9 mouse cellular contexts compared by ENCODE assay signal in the genomic region with DNA sequence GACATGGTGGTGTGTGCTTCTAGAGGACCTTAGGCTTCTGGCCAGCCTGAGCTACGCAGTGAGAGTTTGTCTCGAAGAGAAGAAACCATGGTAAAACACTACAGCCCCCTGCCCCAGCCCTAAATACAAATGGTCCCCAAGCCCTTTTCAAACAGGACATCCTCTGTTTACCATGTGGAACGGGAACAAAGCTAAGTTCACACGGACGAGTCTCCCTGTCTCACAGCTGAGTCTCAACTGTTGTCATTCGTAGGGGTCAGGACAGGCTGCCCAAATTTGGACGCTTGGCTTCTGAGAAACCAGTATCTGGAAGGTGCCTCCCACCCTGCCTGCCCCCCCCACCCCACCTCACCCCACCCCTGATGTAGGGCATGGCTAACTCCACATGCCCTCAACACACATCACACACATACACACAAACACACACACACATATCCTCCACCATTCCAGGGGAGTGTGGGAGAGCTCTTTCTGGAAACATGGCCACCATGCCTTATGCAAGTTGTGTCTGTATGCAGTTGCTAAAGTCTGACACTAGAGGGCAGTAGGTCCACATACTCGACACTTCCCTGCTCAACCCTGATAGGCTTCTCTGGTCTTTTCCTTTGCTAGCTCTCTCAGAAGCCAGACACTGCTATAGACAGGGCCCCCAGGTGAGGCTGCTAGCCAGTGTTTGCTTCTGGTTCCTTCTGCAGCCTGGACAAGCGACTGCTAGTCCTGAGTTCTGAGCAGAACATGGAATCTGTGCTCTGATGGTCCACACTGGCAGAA. TPM values are rescaled to one million over a fixed set of nuclear protein-coding genes. Genes with fewer than 3 reads are reported as not detected.
A peak's percentile ranks its signal among the peaks of the same experiment; 100 is the strongest.
DNase-seq lines count a peak whose midpoint lies in the region; ATAC-seq and TF ChIP-seq lines count a peak whose summit lies in the region.
"Not testable (repeated sequence)": the region's sequence is repeated elsewhere in the genome, so short reads cannot be mapped to it uniquely, and the experiment has no call there.
"Had no signal": no experiment of that assay in that cellular context is flagged by ENCODE, and none has a peak within 500 bp of the region (broad histone marks: within the 10 kb centered on the region; RNA-seq: fewer than 3 reads in every experiment).

No protein-coding gene starts in this region.

- CTCF ChIA-PET in Patski (lab: Charles Lee) = not testable (repeated sequence)

- peak; percentile 53 for TF ChIP-seq CTCF in Patski (IDR thresholded peaks at IDR 0.05)
- peak; percentile 70 for TF ChIP-seq CTCF in stomach, postnatal 0 days (IDR thresholded peaks at IDR 0.05; ENCODE audit: low read depth)

- peak; percentile 87 for ATAC-seq in Patski
- ATAC-seq in frontal cortex, adult (ENCODE audit: low TSS enrichment) = peak; percentile 93
- peak; percentile 76 for ATAC-seq in hindbrain, embryonic 12.5 days (ENCODE audit: low FRiP score)
- ATAC-seq in liver, embryonic 12.5 days = peak; percentile 51
- peak; percentile 37 for ATAC-seq in stomach, postnatal 0 days (ENCODE audit: low FRiP score, low TSS enrichment)

- H3K4me2 ChIP-seq in hindbrain, embryonic 12.5 days (replicated peaks); liver, embryonic 12.5 days; stomach, postnatal 0 days (replicated peaks; ENCODE audit: low read depth): not testable (repeated sequence)

- not testable (repeated sequence) for H3K9ac ChIP-seq in hindbrain, embryonic 12.5 days; liver, embryonic 12.5 days; stomach, postnatal 0 days (ENCODE audit: low read length)

- WGBS in hindbrain, embryonic 12.5 days = 67% methylated on average over 9 of the region's 9 CpGs
- WGBS in liver, embryonic 12.5 days (ENCODE audit: insufficient replicate concordance) = 48% methylated on average over 9 of the region's 9 CpGs
- 67% methylated on average over 9 of the region's 9 CpGs for WGBS in stomach, postnatal 0 days

- DNase-seq in Patski (ENCODE audit: low read depth, low spot score) = peak; percentile 0
- peak; percentile 65 to 74 for DNase-seq in cerebellum, postnatal 10 days
- DNase-seq in layer of hippocampus, adult 11-12 months (ENCODE audit: low spot score) = peak; percentile 83
- DNase-seq in neural tube, embryonic 10.5 days (ENCODE audit: extremely low spot score, low spot score) = peak; percentile 31
- DNase-seq in stomach, postnatal 0 days (ENCODE audit: low spot score) = peak; percentile 33

- H3K36me3 ChIP-seq in hindbrain, embryonic 12.5 days; liver, embryonic 12.5 days; stomach, postnatal 0 days (ENCODE audit: control insufficient read depth, insufficient read depth, low read length): not testable (repeated sequence)

- H3K9me3 ChIP-seq in hindbrain, embryonic 12.5 days (replicated peaks) = peaks cover 37% of the 10 kb centered on the region
- H3K9me3 ChIP-seq in liver, embryonic 12.5 days (replicated peaks) = peaks cover 19% of the 10 kb centered on the region
- H3K9me3 ChIP-seq in stomach, postnatal 0 days (ENCODE audit: control insufficient read depth, low read length) = not testable (repeated sequence)

- TF ChIP-seq EP300 in stomach, postnatal 0 days (optimal IDR thresholded peaks at IDR 0.05) = not testable (repeated sequence)

- H3K27me3 ChIP-seq in Patski; hindbrain, embryonic 12.5 days; liver, embryonic 12.5 days (replicated peaks); stomach, postnatal 0 days (ENCODE audit: control insufficient read depth, insufficient read depth, low read length): not testable (repeated sequence)

- H3K4me3 ChIP-seq in hindbrain, embryonic 12.5 days; liver, embryonic 12.5 days; stomach, postnatal 0 days (ENCODE audit: low read depth, low read length): not testable (repeated sequence)

- POLR2A ChIA-PET in Patski (lab: Charles Lee) = not testable (repeated sequence)

- H3K4me1 ChIP-seq in hindbrain, embryonic 12.5 days; liver, embryonic 12.5 days; stomach, postnatal 0 days (replicated peaks; ENCODE audit: control insufficient read depth, insufficient read depth): not testable (repeated sequence)

- not testable (repeated sequence) for H3K27ac ChIP-seq in hindbrain, embryonic 12.5 days; liver, embryonic 12.5 days; stomach, postnatal 0 days (replicated peaks)

- in situ Hi-C loops in Patski (cut with MboI; ENCODE audit: low pct_unique_long_range_greater_than_20kb) = not testable (repeated sequence)

RNA-seq across cellular contexts. Expression of gene Tcp10c, which starts 17.2 kb away (rescaled TPM):
- polyA plus RNA-seq in Patski (2021) = 0.08 TPM
- polyA plus RNA-seq in hindbrain, embryonic 12.5 days (2016; fragmentation: Nextera tagmentation; extraction: Ambion mirVana) = not detected in 2 replicates
- polyA plus RNA-seq in liver, embryonic 12.5 days (2016; fragmentation: Nextera tagmentation; extraction: Ambion mirVana) = not detected in 2 replicates
- not detected in 2 replicates for polyA plus RNA-seq in stomach, postnatal 0 days (2015; fragmentation: Nextera tagmentation; extraction: Ambion mirVana)
- polyA plus RNA-seq: macrophage had no signal

Comparison
In these comparisons a context has a peak if more than half of its experiments do, and no peak if none do; other contexts are left out.
1. ATAC-seq: peak in every context shown above with its lines; median percentile 93 in frontal cortex, adult; 87 in Patski; 76 in hindbrain, embryonic 12.5 days; 51 in liver, embryonic 12.5 days; 37 in stomach, postnatal 0 days.
2. DNase-seq: peak in every context shown above with its lines; median percentile 83 in layer of hippocampus, adult 11-12 months; 70 in cerebellum, postnatal 10 days; 33 in stomach, postnatal 0 days; 31 in neural tube, embryonic 10.5 days; 0 in Patski.